Mouse (Mus musculus): ENCODE data around the gene Rcn3. TPM values are rescaled to one million over a fixed set of nuclear protein-coding genes. Genes with fewer than 3 reads are reported as not detected.
"Not testable (repeated sequence)": the region's sequence is repeated elsewhere in the genome, so short reads cannot be mapped to it uniquely, and the experiment has no call there.

Rcn3 gene
- total RNA-seq, 4 experiments from 2014 or later: 33.1 to 51.0 (median 37.1) TPM

- no peak for DNase-seq
Observed at GRCm38 (mm10) chr7:45097479-45097878, 5.5 kb upstream of the Rcn3 start.

GRCm38 (mm10) chr7:45095965-45096364 lies 3.9 kb upstream of the Rcn3 start:
- not testable (repeated sequence) for DNase-seq

GRCm38 (mm10) chr7:45095367-45095766 lies 3.3 kb upstream of the Rcn3 start:
- DNase-seq: no peak

- DNase-seq: no peak
Observed at GRCm38 (mm10) chr7:45094121-45094520, 2.1 kb upstream of the Rcn3 start.

GRCm38 (mm10) chr7:45093516-45093905 lies 1.5 kb upstream of the Rcn3 start:
- no peak for DNase-seq

- DNase-seq: no peak
Observed at GRCm38 (mm10) chr7:45092828-45093515, 951 bp upstream of the Rcn3 start.

- DNase-seq: no peak
Observed at GRCm38 (mm10) chr7:45091001-45091990, 725 bp downstream of the Rcn3 start.

GRCm38 (mm10) chr7:45090251-45090977 lies 1.6 kb downstream of the Rcn3 start:
- no peak for DNase-seq

- DNase-seq: no peak
Observed at GRCm38 (mm10) chr7:45088597-45088996, 3.4 kb downstream of the Rcn3 start.

GRCm38 (mm10) chr7:45086084-45086483 lies 5.9 kb downstream of the Rcn3 start:
- DNase-seq: no peak

GRCm38 (mm10) chr7:45083300-45083890 lies 8.6 kb downstream of the Rcn3 start:
- DNase-seq: no peak

- DNase-seq: no peak
Observed at GRCm38 (mm10) chr7:45082401-45083299, 9.4 kb downstream of the Rcn3 start.

- no peak for DNase-seq
Observed at GRCm38 (mm10) chr7:45081016-45081415, 11.0 kb downstream of the Rcn3 start.

- DNase-seq: peak; percentile 85
Observed at GRCm38 (mm10) chr7:45079856-45080255, 12.2 kb downstream of the Rcn3 start.

- no peak for DNase-seq
Observed at GRCm38 (mm10) chr7:45078513-45078912, 13.5 kb downstream of the Rcn3 start.

GRCm38 (mm10) chr7:45077829-45078228 lies 14.2 kb downstream of the Rcn3 start:
- no peak for DNase-seq

- no peak for DNase-seq
Observed at GRCm38 (mm10) chr7:45077322-45077721, 14.7 kb downstream of the Rcn3 start.

- DNase-seq: no peak
Observed at GRCm38 (mm10) chr7:45076501-45076900, 15.5 kb downstream of the Rcn3 start.

- DNase-seq: no peak
Observed at GRCm38 (mm10) chr7:45075405-45075804, 16.6 kb downstream of the Rcn3 start.

- no peak for DNase-seq
Observed at GRCm38 (mm10) chr7:45073949-45074348, 18.1 kb downstream of the Rcn3 start.

- DNase-seq: no peak
Observed at GRCm38 (mm10) chr7:45073171-45073707, 18.8 kb downstream of the Rcn3 start.

Data from adrenal gland, adult 8-10 months (tissue).